Mouse (Mus musculus): ENCODE data around the gene Txnrd3.
A peak's percentile ranks its signal among the peaks of the same experiment; 100 is the strongest.

The Txnrd3 gene

DNA sequence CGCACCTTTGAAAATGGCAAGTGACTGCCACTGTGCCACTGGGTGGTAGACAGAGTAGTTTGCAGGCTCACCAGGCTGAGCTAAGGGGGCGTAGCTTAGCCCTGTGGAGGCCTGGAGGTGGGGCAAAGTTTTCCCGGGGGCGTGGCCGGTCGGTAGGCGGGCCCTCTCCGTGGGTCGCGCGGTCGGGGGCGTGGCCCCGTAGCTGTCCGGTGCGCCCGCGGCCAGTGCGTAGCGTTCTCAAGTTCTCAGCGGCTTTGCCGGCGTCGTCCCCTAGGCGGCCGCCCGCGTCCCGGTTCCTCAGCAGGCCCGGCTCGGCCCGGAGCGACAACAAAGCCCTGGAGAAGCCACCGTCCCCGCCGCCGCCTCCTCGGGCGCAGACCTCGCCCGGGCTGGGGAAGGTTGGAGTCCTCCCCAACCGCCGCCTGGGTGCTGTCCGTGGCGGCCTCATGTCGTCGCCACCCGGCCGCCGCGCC, at the start of gene Txnrd3:
Gene Txnrd3 (plus strand): TSS at position 191 of the 473 bp plus-strand sequence.
- peak; percentile 52 to 83 for DNase-seq (ENCODE audit: low spot score in 2 of 2)

DNA sequence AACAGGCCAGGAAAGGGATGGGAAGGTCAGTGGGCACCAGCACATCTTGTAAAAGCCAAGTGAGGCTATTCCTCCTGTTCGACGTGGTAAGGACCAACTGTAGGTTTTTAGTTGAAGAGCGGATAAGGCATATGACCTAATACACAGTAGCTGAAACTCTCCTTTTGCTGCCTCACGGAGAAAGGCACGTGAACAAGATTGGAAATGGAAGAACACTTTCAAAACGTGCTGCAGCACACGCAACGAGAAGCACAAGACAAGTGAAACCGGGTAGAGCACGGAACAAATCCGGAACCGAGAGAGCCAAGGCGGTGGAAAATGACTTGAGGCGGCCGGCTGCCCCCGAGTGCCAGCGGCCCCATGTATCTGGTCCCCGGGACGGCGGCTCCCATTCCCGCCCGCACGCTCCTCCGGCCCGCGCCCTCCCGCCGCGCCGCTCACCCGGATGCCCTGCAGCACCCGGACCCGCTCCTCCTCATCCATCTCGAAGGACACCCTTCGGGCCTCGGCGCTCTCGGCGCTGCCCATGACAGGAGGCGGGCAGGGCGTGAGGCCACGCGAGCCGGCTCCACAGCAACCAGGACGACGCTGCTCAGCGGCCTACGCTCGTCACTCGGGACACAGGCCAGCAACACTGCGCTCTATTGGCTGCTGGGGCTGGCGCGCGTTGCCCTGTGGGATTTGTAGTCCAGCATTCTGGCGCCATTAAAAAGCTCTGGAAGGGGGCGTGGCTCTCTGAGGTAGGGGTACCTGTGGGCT, 48.6 kb upstream of the Txnrd3 start, which contains the start of gene Chchd6:
Gene Chchd6 (minus strand): TSS at position 635 of the 759 bp plus-strand sequence.
- DNase-seq (ENCODE audit: low spot score in 2 of 2), result peak; percentile 87 to 97

DNA sequence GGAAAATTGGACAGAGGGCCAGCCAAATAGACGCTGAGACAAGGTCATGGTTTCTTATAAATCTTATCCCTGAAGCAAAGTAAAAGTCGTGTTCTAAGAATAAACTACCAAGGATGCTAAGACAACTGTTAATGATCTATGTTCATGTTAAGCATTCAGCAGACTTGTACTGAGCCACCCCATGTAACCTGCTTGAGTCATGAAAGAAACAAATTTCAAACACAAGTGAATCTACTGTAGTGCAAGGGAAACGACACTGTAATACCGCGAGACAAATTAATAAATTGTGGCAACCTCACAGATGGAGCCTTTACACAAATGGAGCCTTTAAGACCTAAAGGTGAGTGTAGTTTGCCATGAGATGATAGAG, 48.0 kb upstream of the Txnrd3 start:
- DNase-seq (ENCODE audit: low spot score in 2 of 2), result no peak

DNA sequence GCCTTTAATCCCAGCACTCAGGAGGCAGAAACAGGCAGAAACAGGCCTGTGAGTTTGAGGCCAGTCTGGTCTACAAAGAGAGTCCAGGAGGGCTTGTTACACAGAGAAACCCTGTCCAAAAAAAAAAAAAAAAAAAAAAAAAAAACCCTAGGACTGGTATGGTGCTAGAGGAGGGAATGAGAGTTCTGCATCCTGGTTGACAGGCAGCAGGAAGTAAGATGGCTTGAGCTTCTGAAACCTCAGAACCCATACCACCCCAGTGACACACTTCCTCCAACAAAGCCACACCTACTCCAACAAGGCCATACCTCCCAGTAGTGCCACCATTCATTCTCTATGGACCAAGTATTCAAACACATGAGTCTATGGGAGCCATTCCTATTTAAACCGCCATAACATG, 47.3 kb upstream of the Txnrd3 start:
- DNase-seq (ENCODE audit: low spot score in 2 of 2), result no peak

DNA sequence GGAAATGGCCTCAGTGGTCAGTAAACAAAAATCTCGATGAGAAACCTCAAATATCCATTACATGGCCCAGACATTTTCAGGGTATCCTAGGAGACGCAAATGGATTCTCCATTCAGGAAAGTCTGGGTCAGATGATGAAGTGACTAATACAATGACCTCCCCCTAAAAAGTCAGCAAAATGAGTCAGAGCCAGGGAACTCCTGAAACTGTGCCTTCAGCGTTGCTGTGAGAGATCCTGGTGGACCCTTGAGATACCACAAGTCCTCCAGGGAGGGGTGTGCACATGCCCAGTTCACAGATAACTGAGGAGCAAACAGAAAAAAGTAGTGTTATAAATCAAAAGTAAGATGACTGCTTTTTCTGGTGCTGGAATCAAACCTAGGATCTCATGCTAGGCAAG, 37.7 kb upstream of the Txnrd3 start:
- no peak for DNase-seq (ENCODE audit: low spot score in 2 of 2)

DNA sequence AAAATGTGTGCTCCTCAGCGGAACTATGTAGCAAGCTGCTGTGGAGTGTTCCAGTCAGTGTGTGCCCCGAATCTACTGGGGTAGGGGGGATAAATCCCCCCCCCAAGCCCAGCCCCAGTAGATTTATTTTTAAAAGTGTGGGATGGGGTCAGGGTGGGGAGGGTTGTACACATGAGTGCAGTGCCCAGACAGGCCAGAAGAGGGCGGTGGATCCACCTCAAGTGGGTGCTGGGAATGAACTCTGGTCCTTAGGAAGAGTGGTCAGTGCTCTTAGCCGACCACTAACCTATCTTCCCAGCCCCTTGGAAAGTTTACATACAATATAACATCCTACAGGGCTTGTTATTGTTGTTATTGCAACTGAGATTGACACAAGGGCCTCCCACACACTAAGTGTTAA, 35.8 kb upstream of the Txnrd3 start:
- no peak for DNase-seq (ENCODE audit: low spot score in 2 of 2)

DNA sequence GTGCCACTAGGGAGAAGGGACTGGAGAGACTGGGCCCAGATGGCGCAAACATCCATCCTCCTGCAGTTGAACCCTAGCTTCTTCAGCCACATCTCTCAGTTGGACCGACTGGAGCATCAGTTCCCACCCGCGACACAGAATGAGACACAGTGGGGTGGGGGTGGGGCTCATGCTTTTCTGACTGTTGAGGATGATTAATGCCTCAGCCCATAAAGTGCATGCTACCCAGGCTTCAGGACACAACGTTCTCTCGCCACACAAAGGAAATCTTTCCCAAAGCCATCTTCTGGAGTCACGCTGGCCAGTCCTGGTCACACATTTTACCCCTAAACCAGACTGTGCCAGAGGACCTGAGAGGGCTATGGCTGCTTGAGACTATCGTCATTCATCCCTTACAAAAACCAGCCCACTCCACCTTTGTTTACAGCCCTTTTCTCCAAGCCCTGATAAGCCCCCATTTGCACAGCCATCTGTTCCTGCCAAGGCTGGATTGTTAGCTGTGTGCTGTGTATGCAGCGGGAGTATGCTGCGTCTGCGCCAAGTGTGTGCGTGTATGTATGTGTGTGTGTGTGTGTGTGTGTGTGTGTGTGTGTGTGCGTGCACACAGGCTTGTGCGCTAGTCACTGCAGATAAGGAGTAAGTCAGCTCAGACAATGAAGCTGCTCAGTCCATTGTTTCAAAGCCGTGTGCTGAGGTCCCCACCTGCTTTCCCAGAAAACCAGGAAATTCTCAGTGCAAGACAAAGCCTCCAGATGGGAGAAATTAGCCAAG, 30.3 kb upstream of the Txnrd3 start:
- peak in 1 of 2 experiments; percentile 49 for DNase-seq (ENCODE audit: low spot score in 2 of 2)

DNA sequence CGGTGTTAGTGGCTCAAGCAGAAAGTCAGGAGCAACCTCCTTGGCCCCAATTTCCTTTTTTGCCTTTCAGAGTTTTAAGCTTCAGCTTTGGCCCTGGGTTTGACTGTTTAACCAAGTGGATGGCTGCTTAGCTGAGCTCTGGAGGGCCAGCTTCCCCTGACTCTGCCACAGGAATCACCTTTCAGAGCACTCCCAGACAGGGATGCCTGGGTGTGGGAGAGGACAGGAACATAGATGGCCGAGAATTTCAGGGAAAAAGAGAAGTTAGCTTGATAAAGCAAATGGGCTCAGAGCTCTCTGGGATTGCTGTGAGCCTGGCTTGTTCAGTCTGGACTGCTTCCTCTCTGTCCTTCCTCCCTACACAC, 29.7 kb upstream of the Txnrd3 start:
- DNase-seq (ENCODE audit: low spot score in 2 of 2), result no peak

DNA sequence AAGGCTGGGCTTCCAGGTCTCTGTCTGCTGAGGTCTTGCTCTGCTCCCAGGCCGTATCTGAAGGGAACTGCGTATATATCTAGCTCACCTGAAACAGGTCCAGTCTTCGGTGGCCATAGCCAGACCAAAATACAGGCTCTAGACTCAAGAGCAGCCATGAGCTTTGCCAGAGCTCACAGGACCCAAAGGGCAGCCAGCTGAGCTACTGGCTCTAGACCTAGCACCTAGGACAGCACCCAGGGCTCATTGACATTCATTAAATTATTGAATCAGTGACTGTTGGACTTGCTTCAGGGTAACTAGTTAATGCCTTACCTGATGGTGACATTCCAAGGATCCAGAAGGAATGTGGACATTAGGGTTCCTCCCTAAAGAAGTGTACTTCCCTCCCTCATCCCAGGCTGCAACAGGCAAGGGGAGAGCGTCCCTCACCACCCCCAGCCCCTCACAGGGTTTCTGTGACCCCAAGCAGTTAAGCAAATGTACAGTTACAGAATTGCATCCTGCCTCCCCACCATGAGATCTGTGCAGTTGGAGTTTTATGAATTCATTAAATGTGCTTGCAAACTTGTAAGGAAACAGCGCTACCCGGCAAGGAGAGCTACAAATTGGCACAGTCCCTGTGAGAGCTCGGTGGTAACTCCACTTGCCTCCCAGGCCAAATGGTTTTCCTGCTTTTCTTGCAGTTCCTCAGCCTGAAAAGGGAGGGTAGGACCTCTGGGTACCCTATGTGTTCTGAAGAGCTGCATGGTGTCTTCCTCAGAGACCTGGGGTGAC, 29.0 kb upstream of the Txnrd3 start:
- DNase-seq (ENCODE audit: low spot score in 2 of 2), result no peak

DNA sequence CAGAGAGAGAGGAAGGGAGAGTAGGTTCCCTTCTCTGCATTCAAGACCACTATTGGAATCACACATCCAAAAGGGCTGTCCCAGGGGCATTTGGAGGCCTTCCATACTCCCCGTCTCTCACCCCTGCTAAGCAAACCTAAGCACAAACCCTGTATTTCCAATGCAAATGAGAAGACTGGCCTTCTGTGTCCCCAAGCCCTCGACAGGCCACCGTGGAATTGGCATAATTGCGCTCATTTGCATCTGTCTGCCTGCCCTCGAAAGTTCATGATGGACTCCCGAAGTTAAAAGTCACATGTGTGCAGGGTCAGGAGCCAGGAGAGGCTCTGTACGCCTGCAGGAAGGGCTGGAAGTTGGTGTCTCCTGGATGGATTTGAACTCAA, 28.4 kb upstream of the Txnrd3 start:
- no peak for DNase-seq (ENCODE audit: low spot score in 2 of 2)

DNA sequence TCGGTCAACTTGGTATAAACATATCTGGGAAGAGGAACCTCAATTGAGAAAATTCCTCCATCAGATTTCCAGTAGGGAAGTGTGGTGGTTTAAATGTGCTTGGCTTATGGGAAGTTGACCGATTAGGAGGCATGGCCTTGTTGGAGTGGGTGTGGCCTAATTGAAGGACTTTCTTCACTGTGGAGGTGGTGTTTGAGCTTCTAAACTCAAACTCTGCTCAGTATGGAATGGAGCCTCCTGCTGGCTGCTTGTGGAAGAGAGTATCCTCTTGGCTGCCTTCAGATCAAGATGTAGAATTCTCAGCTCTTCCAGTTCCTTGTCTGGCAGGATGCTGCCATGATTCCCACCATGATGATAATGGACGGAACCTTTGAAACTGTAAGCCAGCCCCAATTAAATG, 21.1 kb upstream of the Txnrd3 start:
- no peak for DNase-seq (ENCODE audit: low spot score in 2 of 2)

DNA sequence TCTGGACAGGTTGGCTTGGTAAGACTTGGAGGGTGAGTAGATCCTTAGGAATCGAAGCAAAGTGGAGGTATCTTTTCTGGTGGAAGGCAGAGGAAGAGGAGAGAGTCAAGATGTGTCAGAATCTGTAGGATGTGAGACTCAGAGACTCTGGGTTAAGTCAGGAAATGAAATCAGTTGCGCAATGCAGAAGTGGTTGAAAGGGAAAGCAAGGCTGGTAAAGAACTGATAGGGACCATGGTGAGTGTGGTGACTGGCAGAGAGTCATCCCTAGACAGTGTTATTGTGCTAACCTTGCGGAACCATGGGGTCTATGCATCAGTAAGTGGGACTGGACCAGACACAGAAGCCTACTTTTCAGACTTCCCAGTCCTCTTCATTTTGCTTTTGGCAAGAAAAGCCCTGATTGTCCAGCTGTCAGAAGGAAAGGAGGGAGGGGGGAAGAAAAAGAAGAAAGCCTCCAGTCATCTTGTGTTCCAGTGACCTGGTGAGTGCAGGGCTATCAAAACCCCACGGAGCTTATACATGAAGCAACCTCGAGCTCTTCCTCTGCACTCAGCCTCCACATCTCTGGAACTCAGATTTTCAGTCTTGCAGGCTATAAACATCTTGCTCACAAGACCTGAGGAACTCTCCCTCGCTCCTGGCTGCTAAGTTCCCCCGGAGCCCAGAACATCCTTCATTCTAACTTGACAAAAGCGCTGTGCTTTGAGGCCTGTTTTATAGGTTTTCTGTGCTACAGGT, 15.6 kb upstream of the Txnrd3 start:
- no peak for DNase-seq (ENCODE audit: low spot score in 2 of 2)

DNA sequence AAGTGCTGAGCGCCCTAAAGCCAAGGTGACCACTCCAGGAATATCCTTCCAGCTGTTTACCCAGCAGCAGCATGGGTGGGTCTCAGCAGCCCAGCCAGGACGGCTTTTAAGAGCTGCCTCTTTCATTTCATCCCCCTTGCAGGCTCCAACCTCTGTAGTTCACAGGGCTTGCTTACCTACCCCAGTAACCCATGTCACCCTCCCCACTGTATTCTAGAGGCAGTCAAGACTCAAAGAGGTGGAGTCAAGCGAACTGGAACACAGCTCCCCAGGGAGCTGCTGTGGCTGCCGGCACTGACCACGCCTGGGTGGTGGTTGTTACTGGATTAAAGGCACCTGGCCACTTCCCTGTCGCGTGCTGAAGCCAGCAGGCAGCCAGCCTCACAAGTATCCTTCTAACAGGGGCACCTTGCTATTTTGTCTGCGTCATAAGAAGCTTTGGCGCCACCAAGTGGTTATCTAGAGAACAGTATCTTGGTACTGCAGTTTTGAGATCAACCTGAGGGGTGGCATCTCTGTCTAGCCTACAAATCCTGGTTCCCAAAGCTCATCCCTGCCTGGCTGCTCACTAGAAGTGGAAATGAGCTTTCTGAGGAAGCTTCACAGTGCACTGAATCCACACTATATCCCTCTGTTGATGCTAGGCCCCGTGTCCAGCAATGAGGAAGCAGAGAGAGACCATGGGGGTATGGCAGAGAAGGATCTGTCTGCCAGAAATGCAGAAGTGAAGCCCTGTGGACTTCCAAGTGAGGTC, 11.8 kb upstream of the Txnrd3 start:
- DNase-seq (ENCODE audit: low spot score in 2 of 2), result peak; percentile 68 to 90

DNA sequence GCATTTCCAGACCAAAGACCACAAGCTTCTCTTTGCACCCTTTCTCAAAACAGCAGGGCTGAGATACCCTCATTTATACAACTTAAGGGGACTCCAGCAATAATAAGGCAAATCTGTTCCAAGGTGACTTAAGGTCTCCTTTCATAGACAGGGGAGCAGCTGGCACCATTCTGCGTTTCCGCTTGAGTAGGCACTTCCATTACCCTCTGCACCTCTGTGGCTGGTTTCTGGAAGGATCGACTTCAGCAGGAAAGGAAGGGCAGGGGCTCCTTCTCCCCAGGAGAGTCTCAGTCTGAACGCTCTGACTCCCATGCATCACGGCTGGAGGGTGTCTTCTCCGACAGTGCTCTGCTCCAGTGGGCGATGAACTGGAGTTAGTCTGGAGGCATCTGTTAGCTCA, 10.7 kb upstream of the Txnrd3 start:
- no peak for DNase-seq (ENCODE audit: low spot score in 2 of 2)

DNA sequence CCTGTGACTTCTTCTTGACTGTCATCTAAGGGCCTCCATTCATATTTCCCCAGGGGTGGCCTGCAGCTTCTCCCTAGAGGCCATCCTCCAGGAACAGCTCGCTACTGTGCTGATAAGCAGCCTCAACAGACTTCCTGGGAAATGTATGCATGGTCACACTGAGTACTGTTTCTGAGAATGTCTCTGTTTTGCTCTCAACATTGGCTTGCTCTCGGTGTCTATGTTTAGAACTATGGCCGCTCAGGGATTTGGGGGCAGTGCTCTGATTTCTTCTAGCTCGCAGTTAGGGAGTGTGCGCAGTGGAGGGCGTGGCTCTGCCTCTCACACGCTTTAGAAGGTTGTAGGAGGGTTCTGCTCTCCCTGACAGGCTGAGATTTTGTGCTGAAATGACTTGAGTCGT, 9.4 kb upstream of the Txnrd3 start:
- DNase-seq (ENCODE audit: low spot score in 2 of 2), result no peak

DNA sequence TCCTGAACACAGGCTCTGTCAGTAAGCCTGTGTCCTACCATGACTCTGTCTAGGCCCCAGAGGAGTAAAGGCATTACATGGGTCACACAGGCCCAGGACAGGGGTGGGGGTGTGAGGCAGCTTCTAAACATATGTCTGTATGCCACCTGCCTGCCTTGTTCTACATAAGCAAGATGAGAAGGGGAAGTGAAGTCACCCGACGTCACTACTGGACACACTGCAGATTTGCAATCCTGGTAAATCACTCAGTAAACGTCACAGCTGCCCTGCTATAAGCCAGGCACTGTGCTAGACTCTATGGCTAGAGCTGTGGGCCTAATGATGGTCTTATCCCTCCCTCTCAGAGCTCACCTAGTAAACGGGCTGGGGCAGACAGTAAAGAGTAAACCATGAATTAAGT, 5.8 kb upstream of the Txnrd3 start:
- DNase-seq (ENCODE audit: low spot score in 2 of 2), result no peak

DNA sequence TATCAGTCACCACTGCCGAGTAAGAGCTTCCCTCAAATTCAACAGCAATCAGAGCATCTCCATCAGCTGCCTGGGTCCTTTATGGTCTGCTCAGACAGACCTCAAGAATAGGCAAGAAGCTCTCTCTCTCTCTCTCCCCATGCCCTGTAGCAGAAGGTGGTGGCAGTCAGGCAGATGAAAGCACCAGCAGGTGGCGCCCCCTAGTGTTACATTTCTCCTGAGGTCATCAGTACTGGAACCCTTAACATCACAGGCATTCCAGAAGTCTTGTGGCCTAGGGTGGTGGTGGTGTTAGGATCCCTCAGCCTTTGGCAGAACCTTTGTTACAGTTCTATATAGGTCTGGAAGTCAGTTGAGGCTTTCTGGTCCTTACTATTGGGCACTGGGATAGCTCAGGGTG, 4.8 kb upstream of the Txnrd3 start:
- peak in 1 of 2 experiments; percentile 67 for DNase-seq (ENCODE audit: low spot score in 2 of 2)

DNA sequence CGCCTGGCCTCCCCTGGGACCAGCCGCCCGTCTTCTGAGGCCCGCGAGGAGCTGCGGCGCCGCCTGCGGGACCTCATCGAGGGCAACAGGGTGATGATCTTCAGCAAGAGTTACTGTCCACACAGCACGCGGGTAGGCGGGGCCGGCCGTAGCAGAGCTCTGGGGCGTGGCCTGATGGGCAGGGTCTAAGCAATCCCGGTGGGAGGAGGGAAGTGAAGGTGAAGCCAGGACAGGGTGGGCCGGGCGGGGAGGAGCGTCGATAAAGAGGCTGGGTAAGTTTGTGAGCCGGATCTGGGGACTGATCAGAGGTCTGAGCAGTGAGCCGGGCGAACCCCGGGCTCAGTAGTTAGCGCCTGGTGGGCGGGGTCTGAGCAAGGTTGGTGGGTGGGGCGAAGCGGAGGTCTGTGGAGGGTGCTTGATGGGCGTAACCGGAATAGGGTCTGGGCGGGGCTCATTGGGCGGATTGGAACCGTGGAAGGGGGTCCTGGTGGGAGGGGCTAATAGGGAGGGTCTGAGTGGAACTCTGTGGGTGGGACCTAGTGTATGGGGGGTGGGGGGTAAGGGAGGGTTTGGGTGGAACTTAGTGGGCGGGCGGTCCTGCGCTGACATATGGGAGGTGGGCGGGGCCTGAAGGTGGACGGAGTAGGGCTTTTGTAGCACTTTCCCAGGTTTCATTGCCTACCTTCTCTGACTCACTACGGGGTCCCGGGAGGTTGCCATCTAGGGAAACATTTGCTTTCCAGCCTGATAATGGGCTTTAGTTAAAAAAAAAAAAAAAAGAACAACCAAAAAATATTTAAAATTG, 685 bp downstream of the Txnrd3 start:
- peak; percentile 38 to 77 for DNase-seq (ENCODE audit: low spot score in 2 of 2)

DNA sequence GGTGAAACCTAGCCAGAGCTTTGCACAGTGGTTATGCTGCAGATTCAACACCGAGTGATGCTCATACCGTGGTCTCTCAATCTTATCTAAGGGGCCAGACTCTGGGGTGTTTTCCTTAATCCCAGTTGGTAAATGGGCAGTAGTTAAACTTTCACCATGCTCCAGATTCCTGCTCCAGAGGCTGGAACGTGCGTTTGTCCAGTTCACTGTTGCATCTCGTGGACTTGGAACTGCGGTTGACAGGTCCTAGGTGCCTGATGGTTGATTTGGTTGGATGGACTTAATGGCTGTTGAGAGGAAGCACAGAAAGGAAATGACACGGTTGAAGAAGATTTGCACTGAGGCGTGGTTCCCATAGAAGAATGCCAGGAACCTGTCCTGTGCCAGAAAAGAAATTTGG, 6.1 kb downstream of the Txnrd3 start:
- no peak for DNase-seq (ENCODE audit: low spot score in 2 of 2)

DNA sequence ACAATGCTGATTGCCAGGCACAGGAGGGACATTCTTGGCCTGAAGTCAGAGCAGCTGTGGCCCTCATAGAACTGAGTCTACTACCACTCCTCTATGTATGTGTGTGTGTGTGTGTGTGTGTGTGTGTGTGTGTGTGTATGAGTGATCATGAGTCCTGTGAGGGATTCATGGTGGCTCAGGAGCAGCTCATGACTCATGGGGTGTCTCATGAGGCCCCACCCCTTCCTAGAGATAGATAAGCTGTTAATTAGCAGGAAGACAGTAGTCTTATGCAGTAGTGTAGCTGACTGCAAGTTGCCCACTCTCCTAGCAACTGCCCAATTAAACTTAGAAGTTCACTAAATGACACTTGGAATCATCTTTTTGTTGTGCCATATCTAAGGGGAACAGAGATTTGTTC, 8.0 kb downstream of the Txnrd3 start:
- DNase-seq (ENCODE audit: low spot score in 2 of 2), result no peak
